Comparison of ENCODE assay signal across 33 mouse cellular contexts in the genomic region with DNA sequence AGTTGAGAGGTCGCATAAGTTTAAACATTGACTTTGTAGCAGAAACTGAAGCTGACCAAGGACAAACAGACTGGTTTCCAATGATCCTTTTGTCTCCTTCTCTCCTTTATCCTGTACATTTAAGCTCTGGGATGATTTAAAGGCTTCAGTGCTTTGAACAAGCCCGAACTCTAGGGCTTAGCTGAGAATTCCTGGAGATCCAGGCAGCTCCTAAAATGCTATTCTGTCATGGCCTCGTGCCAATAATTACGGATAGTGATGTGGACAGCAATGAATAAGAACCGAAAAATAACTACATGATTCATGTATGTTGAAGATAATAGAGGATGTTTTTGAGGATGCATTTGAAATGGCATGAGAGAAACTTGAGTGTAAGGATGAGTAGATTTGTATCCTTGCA.
A peak's percentile ranks its signal among the peaks of the same experiment; 100 is the strongest.
DNase-seq lines count a peak whose midpoint lies in the region; ATAC-seq and TF ChIP-seq lines count a peak whose summit lies in the region.
"Had no signal": no experiment of that assay in that cellular context is flagged by ENCODE, and none has a peak within 500 bp of the region (broad histone marks: within the 10 kb centered on the region; RNA-seq: fewer than 3 reads in every experiment).

No protein-coding gene starts in this region.

- no peak for TF ChIP-seq CTCF in heart, postnatal 0 days (IDR thresholded peaks at IDR 0.05; ENCODE audit: low read depth)
- no peak for TF ChIP-seq CTCF in lung, embryonic 14.5 days (IDR thresholded peaks at IDR 0.05; ENCODE audit: low read depth)
- TF ChIP-seq CTCF in lung, adult 2 months (IDR thresholded peaks at IDR 0.05; ENCODE audit: insufficient read depth, low read length), result no peak

- no peak for TF ChIP-seq POLR2A in lung, adult 2 months (IDR thresholded peaks at IDR 0.05; ENCODE audit: borderline replicate concordance, extremely low read depth, low read depth, low read length)

- no peak for ATAC-seq in heart, postnatal 0 days (ENCODE audit: insufficient read depth, low read depth)
- no peak for ATAC-seq in heart, embryonic 11.5 days (replicated peaks; ENCODE audit: insufficient number of reproducible peaks, low FRiP score, low TSS enrichment)
- no peak for ATAC-seq in kidney, embryonic 15.5 days (replicated peaks; ENCODE audit: low FRiP score)
- ATAC-seq in lung, embryonic 14.5 days (ENCODE audit: insufficient read depth), result no peak
- ATAC-seq: forebrain, embryonic 16.5 days; hindbrain, embryonic 16.5 days; intestine, embryonic 15.5 days; liver, embryonic 12.5 days; liver, postnatal 0 days had no signal

- H3K27me3 ChIP-seq in heart, postnatal 0 days (ENCODE audit: control insufficient read depth, insufficient read depth, low read length), result no peaks in the 10 kb centered on the region
- no peaks in the 10 kb centered on the region for H3K27me3 ChIP-seq in heart, embryonic 11.5 days (ENCODE audit: control insufficient read depth, insufficient read depth, low read length)
- H3K27me3 ChIP-seq in kidney, embryonic 15.5 days, result no peaks in the 10 kb centered on the region
- H3K27me3 ChIP-seq in lung, embryonic 14.5 days (ENCODE audit: insufficient read depth, low read length), result no peaks in the 10 kb centered on the region
- H3K27me3 ChIP-seq: embryonic facial prominence, embryonic 13.5 days; intestine, embryonic 15.5 days; limb, embryonic 12.5 days; liver, embryonic 12.5 days; midbrain, embryonic 12.5 days; neural tube, embryonic 12.5 days had no signal

- 43% methylated on average over 5 of the region's 5 CpGs for WGBS in heart, postnatal 0 days
- 80% methylated on average over 5 of the region's 5 CpGs for WGBS in heart, embryonic 11.5 days (ENCODE audit: insufficient replicate concordance)
- 57% methylated on average over 5 of the region's 5 CpGs for WGBS in kidney, embryonic 15.5 days
- WGBS in lung, embryonic 14.5 days, result 41% methylated on average over 5 of the region's 5 CpGs
- WGBS in lung, adult 2 months, result 61% methylated on average over 5 of the region's 5 CpGs

- DNase-seq in heart, postnatal 0 days (ENCODE audit: low spot score), result peak; percentile 28
- peak; percentile 20 for DNase-seq in kidney, adult 9 months
- DNase-seq in lung, embryonic 14.5 days, result peak; percentile 68
- no peak for DNase-seq in lung, adult 2 months
- DNase-seq in spleen, postnatal 14 days (ENCODE audit: low spot score in 2 of 2), result no peak
- DNase-seq: adrenal gland, postnatal 25 days; cerebellum, adult 11-12 months; cerebellum, adult 9-11 months; embryo, embryonic 11 days; gastrocnemius, adult 2 months; gastrocnemius, postnatal 36 days; liver, postnatal 0 days; lung, postnatal 4 days; right cerebral cortex, adult 18-20 months; spleen, adult 18-20 months; thymus, adult 18-20 months; thymus, postnatal 25 days had no signal

- no peak overlapping the region for H3K4me3 ChIP-seq in heart, postnatal 0 days (ENCODE audit: low read depth, low read length)
- no peak overlapping the region for H3K4me3 ChIP-seq in heart, embryonic 11.5 days (ENCODE audit: low read depth, low read length)
- H3K4me3 ChIP-seq in kidney, embryonic 15.5 days (replicated peaks), result no peak overlapping the region
- H3K4me3 ChIP-seq in lung, embryonic 14.5 days (ENCODE audit: low read depth, low read length), result no peak overlapping the region
- H3K4me3 ChIP-seq in lung, adult 2 months (replicated peaks; ENCODE audit: extremely low read depth, low read depth, low read length), result no peak overlapping the region
- H3K4me3 ChIP-seq: embryonic facial prominence, embryonic 13.5 days; erythroblast, embryonic 14.5 days; gastrocnemius, adult 2 months; intestine, embryonic 15.5 days; layer of hippocampus, adult 2 months; left cerebral cortex, adult 2 months; limb, embryonic 12.5 days; liver, embryonic 12.5 days; megakaryocyte, embryonic 14.5 days; midbrain, embryonic 12.5 days; myocyte; neural tube, embryonic 12.5 days had no signal

- H3K36me3 ChIP-seq in heart, postnatal 0 days (replicated peaks; ENCODE audit: control insufficient read depth, insufficient read depth, low read length), result no peaks in the 10 kb centered on the region
- no peaks in the 10 kb centered on the region; the same call in 1 of the 2 replicates for H3K36me3 ChIP-seq in heart, embryonic 11.5 days (ENCODE audit: control insufficient read depth, insufficient read depth, low read length)
- no peaks in the 10 kb centered on the region for H3K36me3 ChIP-seq in kidney, embryonic 15.5 days
- no peaks in the 10 kb centered on the region for H3K36me3 ChIP-seq in lung, embryonic 14.5 days (ENCODE audit: insufficient read depth)
- H3K36me3 ChIP-seq: intestine, embryonic 15.5 days; limb, embryonic 12.5 days; liver, embryonic 12.5 days; midbrain, embryonic 12.5 days; neural tube, embryonic 12.5 days had no signal

- no peak overlapping the region for H3K9ac ChIP-seq in heart, postnatal 0 days (replicated peaks; ENCODE audit: low read depth, low read length)
- H3K9ac ChIP-seq in heart, embryonic 11.5 days (ENCODE audit: low read depth, low read length), result no peak overlapping the region
- H3K9ac ChIP-seq in kidney, embryonic 15.5 days, result no peak overlapping the region
- H3K9ac ChIP-seq in lung, embryonic 14.5 days, result no peak overlapping the region
- H3K9ac ChIP-seq: embryonic facial prominence, embryonic 13.5 days; intestine, embryonic 15.5 days; limb, embryonic 12.5 days; liver, embryonic 12.5 days; liver, postnatal 0 days; midbrain, embryonic 12.5 days; neural tube, embryonic 12.5 days had no signal

- peaks cover 22% of the 10 kb centered on the region for H3K4me1 ChIP-seq in heart, postnatal 0 days (ENCODE audit: control insufficient read depth, insufficient read depth)
- H3K4me1 ChIP-seq in heart, embryonic 11.5 days (ENCODE audit: control insufficient read depth, insufficient read depth, low read length), result no peaks in the 10 kb centered on the region
- H3K4me1 ChIP-seq in kidney, embryonic 15.5 days, result peaks cover 8% of the 10 kb centered on the region; the same call in 1 of the 2 replicates
- no peaks in the 10 kb centered on the region for H3K4me1 ChIP-seq in lung, embryonic 14.5 days (ENCODE audit: insufficient read depth)
- no peaks in the 10 kb centered on the region; the same call in 1 of the 2 replicates for H3K4me1 ChIP-seq in lung, adult 2 months (ENCODE audit: control insufficient read depth, insufficient read depth, low read length)
- H3K4me1 ChIP-seq: intestine, embryonic 15.5 days; liver, embryonic 12.5 days; midbrain, embryonic 12.5 days; neural tube, embryonic 12.5 days had no signal

- H3K4me2 ChIP-seq in heart, postnatal 0 days (ENCODE audit: low read depth, low read length), result no peak overlapping the region
- no peak overlapping the region for H3K4me2 ChIP-seq in heart, embryonic 11.5 days
- H3K4me2 ChIP-seq in kidney, embryonic 15.5 days, result no peak overlapping the region
- no peak overlapping the region for H3K4me2 ChIP-seq in lung, embryonic 14.5 days
- H3K4me2 ChIP-seq: embryonic facial prominence, embryonic 13.5 days; intestine, embryonic 15.5 days; limb, embryonic 12.5 days; liver, embryonic 12.5 days; midbrain, embryonic 12.5 days; neural tube, embryonic 12.5 days had no signal

- TF ChIP-seq EP300 in heart, postnatal 0 days (IDR thresholded peaks at IDR 0.05; ENCODE audit: low read depth), result no peak

- no peak overlapping the region for H3K27ac ChIP-seq in heart, postnatal 0 days (ENCODE audit: low read depth)
- no peak overlapping the region for H3K27ac ChIP-seq in heart, embryonic 11.5 days (ENCODE audit: low read depth, low read length)
- H3K27ac ChIP-seq in kidney, embryonic 15.5 days, result no peak overlapping the region
- no peak overlapping the region for H3K27ac ChIP-seq in lung, embryonic 14.5 days (ENCODE audit: low read depth)
- H3K27ac ChIP-seq: embryonic facial prominence, embryonic 13.5 days; gastrocnemius, adult 2 months; intestine, embryonic 15.5 days; layer of hippocampus, adult 2 months; left cerebral cortex, adult 2 months; limb, embryonic 12.5 days; liver, embryonic 12.5 days; midbrain, embryonic 12.5 days; neural tube, embryonic 12.5 days; stomach, postnatal 0 days had no signal

- H3K9me3 ChIP-seq in heart, postnatal 0 days (replicated peaks; ENCODE audit: control insufficient read depth, low read length), result no peaks in the 10 kb centered on the region
- H3K9me3 ChIP-seq in heart, embryonic 11.5 days (replicated peaks; ENCODE audit: control insufficient read depth, low read length), result no peaks in the 10 kb centered on the region
- H3K9me3 ChIP-seq in kidney, embryonic 15.5 days (replicated peaks), result no peaks in the 10 kb centered on the region
- H3K9me3 ChIP-seq in lung, embryonic 14.5 days (ENCODE audit: low read depth, low read length), result no peaks in the 10 kb centered on the region
- H3K9me3 ChIP-seq: embryonic facial prominence, embryonic 13.5 days; intestine, embryonic 15.5 days; limb, embryonic 12.5 days; liver, embryonic 12.5 days; megakaryocyte, embryonic 14.5 days; midbrain, embryonic 12.5 days; neural tube, embryonic 12.5 days had no signal

Comparison
In these comparisons a context has a peak if more than half of its experiments do, and no peak if none do; other contexts are left out.
1. DNase-seq: peak in heart, postnatal 0 days (single experiment), kidney, adult 9 months (single experiment) and lung, embryonic 14.5 days (single experiment); none in lung, adult 2 months (single experiment) and spleen, postnatal 14 days (0 of 2).